Comparison of ENCODE assay signal across 23 mouse cellular contexts in the genomic region with DNA sequence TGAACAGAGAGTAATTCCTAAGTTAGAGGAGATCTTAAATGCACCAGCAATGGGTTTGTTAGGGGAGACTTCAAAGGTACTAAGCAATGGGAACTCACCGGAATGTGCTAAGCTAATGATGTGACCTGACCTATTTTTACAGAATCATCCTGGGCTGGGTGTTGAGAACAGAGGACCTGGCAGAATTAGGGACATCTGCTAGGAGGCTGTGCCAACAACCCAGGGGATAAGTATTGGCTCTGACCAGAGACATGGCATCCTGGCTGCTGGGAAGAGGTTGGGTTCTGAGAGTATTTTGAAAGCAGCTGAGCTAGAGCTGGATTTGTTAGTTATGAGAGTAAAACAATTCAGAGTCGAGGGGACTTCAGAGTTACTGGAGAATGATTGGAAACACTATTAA. TPM values are rescaled to one million over a fixed set of nuclear protein-coding genes. Genes with fewer than 3 reads are reported as not detected.
DNase-seq lines count a peak whose midpoint lies in the region; ATAC-seq and TF ChIP-seq lines count a peak whose summit lies in the region.
"Had no signal": no experiment of that assay in that cellular context is flagged by ENCODE, and none has a peak within 500 bp of the region (broad histone marks: within the 10 kb centered on the region; RNA-seq: fewer than 3 reads in every experiment).

No protein-coding gene starts in this region.

- TF ChIP-seq CTCF in liver, adult 2 months (IDR thresholded peaks at IDR 0.05; ENCODE audit: low read depth, low read length) = no peak

- no peak overlapping the region for H3K9ac ChIP-seq in liver, adult 2 months (ENCODE audit: low read depth, low read length)
- H3K9ac ChIP-seq in liver, embryonic 12.5 days = no peak overlapping the region
- H3K9ac ChIP-seq: embryonic facial prominence, embryonic 12.5 days; forebrain, embryonic 12.5 days; limb, embryonic 15.5 days; neural tube, embryonic 15.5 days had no signal

- WGBS in liver, adult 2 months = 65% methylated on average over 2 of the region's 2 CpGs
- 69% methylated on average over 2 of the region's 2 CpGs for WGBS in liver, embryonic 12.5 days (ENCODE audit: insufficient replicate concordance)

- intact Hi-C loops in gastrocnemius, postnatal 36 days (cut with DNase I) = no loop called here

- peak; percentile 61 for DNase-seq in liver, adult 2 months (ENCODE audit: extremely low read depth, low read depth, low spot score)
- peak; percentile 98 for DNase-seq in cerebellum, adult 9-10 months
- DNase-seq in retina, postnatal 1 day = peak; percentile 46
- no peak for DNase-seq in kidney, postnatal 25 days
- DNase-seq in gastrocnemius, postnatal 36 days = no peak
- DNase-seq: adrenal gland, adult 8-10 months; layer of hippocampus, adult 9-11 months; right cerebral cortex, postnatal 14 days; spleen, adult 18-20 months; thymus, postnatal 14 days had no signal

- ATAC-seq in liver, embryonic 12.5 days = no peak
- peak; percentile 83 for ATAC-seq in cerebellum, adult (ENCODE audit: insufficient number of reproducible peaks, low FRiP score, low TSS enrichment)
- ATAC-seq: activated CD4-positive, CD25-positive, alpha-beta regulatory T cell, adult 4 months; hindbrain, embryonic 16.5 days; intestine, embryonic 16.5 days had no signal

- no peak for TF ChIP-seq POLR2A in liver, adult 2 months (IDR thresholded peaks at IDR 0.05; ENCODE audit: extremely low read depth, insufficient read depth, low read length)

- 0 out of 2 replicates have a peak, but pooled peaks cover 1% of the 10 kb centered on the region for H3K4me1 ChIP-seq in liver, adult 2 months (ENCODE audit: control insufficient read depth, insufficient read depth, low read length)
- H3K4me1 ChIP-seq in liver, embryonic 12.5 days = no peaks in the 10 kb centered on the region
- H3K4me1 ChIP-seq: limb, embryonic 15.5 days had no signal

- no peak overlapping the region for H3K4me3 ChIP-seq in liver, adult 2 months (ENCODE audit: insufficient read depth, low read depth, low read length)
- H3K4me3 ChIP-seq in liver, embryonic 12.5 days = no peak overlapping the region
- H3K4me3 ChIP-seq: embryonic facial prominence, embryonic 12.5 days; erythroblast, embryonic 14.5 days; forebrain, embryonic 12.5 days; limb, embryonic 15.5 days; neural tube, embryonic 15.5 days had no signal

- H3K79me2 ChIP-seq in liver, adult 2 months (ENCODE audit: control insufficient read depth, insufficient read depth, low read length) = peaks cover 30% of the 10 kb centered on the region; the same call in 1 of the 2 replicates

- no peak overlapping the region for H3K4me2 ChIP-seq in liver, embryonic 12.5 days
- H3K4me2 ChIP-seq: embryonic facial prominence, embryonic 12.5 days; forebrain, embryonic 12.5 days; heart, embryonic 11.5 days; limb, embryonic 15.5 days; midbrain, embryonic 11.5 days; neural tube, embryonic 15.5 days had no signal

- no peak overlapping the region for H3K27ac ChIP-seq in liver, adult 2 months (replicated peaks; ENCODE audit: insufficient read depth, low read depth, low read length)
- H3K27ac ChIP-seq in liver, embryonic 12.5 days = no peak overlapping the region
- H3K27ac ChIP-seq: embryonic facial prominence, embryonic 12.5 days; forebrain, embryonic 12.5 days; limb, embryonic 15.5 days; macrophage; neural tube, embryonic 15.5 days had no signal

- H3K9me3 ChIP-seq in liver, embryonic 12.5 days (replicated peaks) = no peaks in the 10 kb centered on the region
- H3K9me3 ChIP-seq: embryonic facial prominence, embryonic 12.5 days; forebrain, embryonic 12.5 days; limb, embryonic 15.5 days; neural tube, embryonic 15.5 days had no signal

- no peaks in the 10 kb centered on the region for H3K27me3 ChIP-seq in liver, adult 2 months (ENCODE audit: control insufficient read depth, insufficient read depth, low read length)
- H3K27me3 ChIP-seq in liver, embryonic 12.5 days (replicated peaks) = no peaks in the 10 kb centered on the region
- H3K27me3 ChIP-seq: embryonic facial prominence, embryonic 12.5 days; forebrain, embryonic 12.5 days; limb, embryonic 15.5 days; neural tube, embryonic 15.5 days had no signal

- H3K36me3 ChIP-seq in liver, adult 2 months (ENCODE audit: control insufficient read depth, insufficient read depth, low read length) = no peaks in the 10 kb centered on the region
- H3K36me3 ChIP-seq in liver, embryonic 12.5 days = no peaks in the 10 kb centered on the region
- H3K36me3 ChIP-seq: embryonic facial prominence, embryonic 12.5 days; forebrain, embryonic 12.5 days; limb, embryonic 15.5 days; neural tube, embryonic 15.5 days had no signal

RNA-seq across cellular contexts. Expression of a gene that starts 40.5 kb away (rescaled TPM):
- total RNA-seq in liver, adult 2 months (2014; rRNA removed) = 36.2 and 46.2 TPM in 2 replicates
- 35.6 and 37.3 TPM in 2 replicates for polyA plus RNA-seq in liver, adult 2 months (2012; rRNA removed)
- polyA plus RNA-seq in liver, embryonic 12.5 days (2016; fragmentation: Nextera tagmentation; extraction: Ambion mirVana) = 4.9 and 5.9 TPM in 2 replicates
- 1 to 10 TPM; 1.1 to 1.5 TPM for total RNA-seq in gastrocnemius, postnatal 36 days (2021)
- polyA plus RNA-seq: erythroblast, embryonic 14.5 days had no signal

Comparison
In these comparisons a context has a peak if more than half of its experiments do, and no peak if none do; other contexts are left out.
1. DNase-seq: peak in liver, adult 2 months (single experiment), cerebellum, adult 9-10 months (single experiment) and retina, postnatal 1 day (single experiment); none in kidney, postnatal 25 days (0 of 2) and gastrocnemius, postnatal 36 days (0 of 2).
2. RNA of a gene that starts 40.5 kb away (total RNA-seq): 36.2 to 46.2 TPM in liver, adult 2 months; 1.1 to 1.5 TPM in gastrocnemius, postnatal 36 days; every median in the first group is over 10 times any median in the second.